Mouse (Mus musculus) liver, embryonic 11.5 days (tissue): ENCODE measurements around the gene Pllp. TPM values are rescaled to one million over a fixed set of nuclear protein-coding genes. Genes with fewer than 3 reads are reported as not detected.

ENCODE experiments used
- ATAC-seq: fragments of 200-750 bp; cut with Nextera tagmentation; replicated peaks from 2 replicates; pipeline ENCODE4 v1.8.0; 2017; ENCODE audit warnings: moderate number of reproducible peaks, mild to moderate bottlenecking, moderate TSS enrichment, moderate library complexity; ENCODE audit not compliant: low FRiP score
- DNase-seq: peaks from one replicate; pipeline ENCODE4 v3.0.0-alpha.2; 2017; ENCODE audit warnings: low spot score
- H3K27ac ChIP-seq: fragments of 300-500 bp; sonication (generic); 2 replicates; pipeline ENCODE4 v1.5.1; 2014; ENCODE audit warnings: mild to moderate bottlenecking, low read depth, low read length, control low read depth
- H3K27me3 ChIP-seq: fragments of 300-500 bp; sonication (generic); replicated peaks from 2 replicates; pipeline ENCODE4 v1.6.1; 2014; ENCODE audit warnings: low read length, mixed read lengths; ENCODE audit not compliant: control insufficient read depth, insufficient read depth
- H3K36me3 ChIP-seq: fragments of 300-500 bp; sonication (generic); 2 replicates; pipeline ENCODE4 v1.6.1; 2014; ENCODE audit warnings: mild to moderate bottlenecking, low read length, moderate library complexity, mixed read lengths; ENCODE audit not compliant: control insufficient read depth, insufficient read depth
- H3K4me1 ChIP-seq: fragments of 300-500 bp; sonication (generic); replicated peaks from 2 replicates; pipeline ENCODE4 v1.6.1; 2014; ENCODE audit warnings: low read length, mixed read lengths; ENCODE audit not compliant: control insufficient read depth, insufficient read depth
- H3K4me2 ChIP-seq: fragments of 300-500 bp; sonication (generic); 2 replicates; pipeline ENCODE4 v1.6.1; 2014; ENCODE audit warnings: mild to moderate bottlenecking, control low read depth, moderate library complexity
- H3K4me3 ChIP-seq: fragments of 300-500 bp; sonication (generic); 2 replicates; pipeline ENCODE4 v1.5.1; 2014; ENCODE audit warnings: low read depth, low read length, control low read depth
- H3K9ac ChIP-seq: fragments of 300-500 bp; sonication (generic); 2 replicates; pipeline ENCODE4 v1.6.1; 2014; ENCODE audit warnings: low read depth, low read length, control low read depth
- H3K9me3 ChIP-seq: fragments of 300-500 bp; sonication (generic); 2 replicates; pipeline ENCODE4 v1.6.1; 2016; ENCODE audit warnings: low read length, inconsistent platforms, mixed read lengths; ENCODE audit not compliant: control insufficient read depth
- WGBS: fragments of 180-500 bp; shearing (Covaris S2); extraction: QIAGEN DNeasy Blood & Tissue Kit; methylation state at CpG from one replicate; pipeline ENCODE4 v1.1.7; 2014; 5-methylcytosine and 5-hydroxymethylcytosine counted together
- polyA plus RNA-seq: library from polyadenylated mRNA; unstranded; fragments of >200 nt; fragmentation: Nextera tagmentation; extraction: Ambion mirVana; gene quantifications from 2 replicates; pipeline ENCODE4 v1.2.1, GENCODE M21; 2014

The Pllp gene
- polyA plus RNA-seq, 1 experiment from 2014 or later: 3.4 TPM

DNA sequence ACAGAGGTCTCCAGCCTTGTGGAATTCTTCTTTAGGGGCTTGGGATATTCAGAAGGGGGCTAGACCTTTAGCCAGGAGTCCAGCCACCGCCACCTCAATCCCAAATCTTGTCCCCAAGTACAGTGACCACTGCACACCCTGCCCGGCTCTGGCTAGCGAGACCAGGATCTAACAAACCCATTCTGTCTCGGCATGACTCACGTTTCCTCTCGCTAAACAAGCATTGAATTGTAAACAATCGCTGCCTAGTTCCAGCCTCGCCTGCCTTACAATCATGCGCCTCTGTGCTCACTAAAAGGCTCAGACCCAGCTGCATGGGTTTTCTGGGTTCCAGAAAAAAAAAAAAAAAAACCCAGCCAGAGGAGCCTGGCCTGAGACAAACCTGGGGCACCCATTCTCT, 17.5 kb downstream of the Pllp start:
- ATAC-seq (no peak), DNase-seq (no peak)
- Histone ChIP-seq H3K9ac (no peak overlapping the region), H3K9me3 (no peaks in the 10 kb centered on the region), H3K4me2 (no peak overlapping the region), H3K4me3 (no peak overlapping the region), H3K4me1 (no peaks in the 10 kb centered on the region), H3K27ac (no peak overlapping the region), H3K27me3 (no peaks in the 10 kb centered on the region; the same call in 1 of the 2 replicates), H3K36me3 (no peaks in the 10 kb centered on the region)
- 46% methylated on average over 9 of the region's 9 CpGs for WGBS

DNA sequence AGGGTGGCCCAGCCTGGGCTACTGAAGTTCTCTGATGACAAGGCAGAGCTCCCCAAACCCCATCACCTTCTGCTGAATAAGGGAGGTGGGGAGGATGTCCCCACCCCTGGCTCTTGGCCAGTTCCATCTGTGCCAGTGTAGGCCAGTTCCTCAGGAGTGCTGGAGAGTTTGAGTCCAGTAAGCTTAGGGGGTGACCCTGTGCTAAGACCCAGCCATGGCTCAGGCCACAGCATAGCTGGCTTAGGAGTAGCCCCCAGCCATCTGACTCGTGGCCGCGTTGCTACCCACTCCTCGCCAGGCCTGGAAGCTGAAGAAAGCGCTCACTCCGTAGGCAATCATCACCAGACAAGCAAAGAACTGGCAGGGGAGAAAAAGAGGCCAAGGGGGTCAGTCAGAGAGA, 20.2 kb downstream of the Pllp start:
- Histone ChIP-seq H3K9me3 (no peaks in the 10 kb centered on the region), H3K36me3 (peaks cover 23% of the 10 kb centered on the region), H3K9ac (no peak overlapping the region), H3K4me1 (no peaks in the 10 kb centered on the region), H3K4me2 (no peak overlapping the region), H3K27ac (no peak overlapping the region), H3K27me3 (no peaks in the 10 kb centered on the region), H3K4me3 (no peak overlapping the region)
- DNase-seq (no peak), ATAC-seq (no peak)
- 82% methylated on average over 6 of the region's 6 CpGs for WGBS

DNA sequence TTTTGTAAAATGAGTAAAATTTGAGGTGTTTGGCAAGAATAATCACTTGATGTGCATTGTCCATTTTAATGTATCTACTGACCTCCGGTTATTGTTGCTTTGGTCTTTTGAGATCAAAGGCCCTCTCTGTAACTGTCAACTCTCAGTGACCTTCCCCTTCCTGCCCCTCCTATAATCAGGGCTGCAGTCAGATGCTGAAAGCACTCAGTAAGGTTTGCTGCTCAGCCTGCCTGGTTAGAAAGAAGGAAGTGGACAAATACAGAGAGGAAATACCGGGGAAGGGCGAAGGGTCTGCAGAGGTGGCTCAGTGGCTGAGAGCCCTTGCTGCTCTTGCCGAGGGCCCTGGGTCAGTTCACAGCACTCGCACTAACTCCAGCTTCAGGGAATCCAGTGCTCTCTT, 21.7 kb downstream of the Pllp start:
- Histone ChIP-seq H3K36me3 (peaks cover 26% of the 10 kb centered on the region), H3K27ac (no peak overlapping the region), H3K4me2 (no peak overlapping the region), H3K9ac (no peak overlapping the region), H3K9me3 (no peaks in the 10 kb centered on the region), H3K4me1 (no peaks in the 10 kb centered on the region), H3K4me3 (no peak overlapping the region), H3K27me3 (no peaks in the 10 kb centered on the region)
- ATAC-seq: no peak
- WGBS: 55% methylated on average over 5 of the region's 5 CpGs
- peak; percentile 31 for DNase-seq

DNA sequence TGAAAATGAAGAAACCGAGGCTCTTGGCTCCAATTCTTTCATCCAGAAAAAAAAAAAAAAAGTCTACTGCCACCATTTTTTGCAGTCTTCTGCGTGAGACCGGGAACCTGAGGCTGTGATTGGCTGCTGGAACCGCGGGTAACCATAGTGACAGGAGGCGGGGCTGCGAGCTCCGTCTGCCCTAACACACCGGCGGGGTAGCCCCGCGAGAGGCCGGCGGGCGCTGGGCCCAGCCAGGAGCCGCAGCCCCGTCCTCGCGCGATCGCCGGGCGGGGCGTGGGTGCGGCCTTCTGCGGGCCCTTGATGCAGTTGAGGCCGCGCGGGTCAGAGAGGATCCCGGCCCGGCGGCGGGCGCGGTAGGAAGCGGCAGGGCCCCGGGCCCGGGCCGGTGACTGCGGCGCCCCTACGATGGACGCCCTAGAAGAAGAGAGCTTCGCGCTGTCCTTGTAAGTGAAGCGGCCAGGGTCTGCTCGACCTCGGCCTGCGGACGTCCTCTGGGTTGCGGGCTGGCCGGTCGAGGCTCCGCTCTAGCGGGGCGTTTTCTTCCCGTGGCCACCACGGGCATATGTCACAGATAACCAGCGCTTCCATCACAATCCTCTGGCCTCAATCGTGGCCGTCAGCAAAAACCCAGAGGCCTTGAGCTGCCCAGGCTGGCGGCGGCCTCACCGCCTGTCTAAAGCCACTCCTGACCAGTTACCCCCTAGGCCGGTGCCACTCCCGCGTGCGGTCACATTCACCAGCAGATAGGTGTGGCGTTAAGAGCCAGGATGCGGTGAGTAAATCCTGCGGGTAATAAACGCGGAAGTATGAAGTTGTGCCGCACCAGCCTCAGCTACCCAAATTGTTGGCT, 29.4 kb downstream of the Pllp start, which contains the start of gene Arl2bp:
Gene Arl2bp, plus strand, starts transcription at position 145 of the 853 bp plus-strand sequence.
- H3K36me3 ChIP-seq: peaks cover 8% of the 10 kb centered on the region; the same call in 1 of the 2 replicates
- no peaks in the 10 kb centered on the region for H3K27me3 ChIP-seq
- ATAC-seq: peak; percentile 98
- peak within 1 kb of the TSS; percentile 86 for H3K4me3 ChIP-seq
- under 1% methylated on average over 74 of the region's 74 CpGs for WGBS
- peak; percentile 93 for DNase-seq
- peak within 1 kb of the TSS; percentile 94 for H3K9ac ChIP-seq
- H3K4me2 ChIP-seq: peak within 1 kb of the TSS; percentile 93
- H3K9me3 ChIP-seq: no peaks in the 10 kb centered on the region
- peaks cover 6% of the 10 kb centered on the region for H3K4me1 ChIP-seq
- H3K27ac ChIP-seq: peak within 1 kb of the TSS; percentile 72

DNA sequence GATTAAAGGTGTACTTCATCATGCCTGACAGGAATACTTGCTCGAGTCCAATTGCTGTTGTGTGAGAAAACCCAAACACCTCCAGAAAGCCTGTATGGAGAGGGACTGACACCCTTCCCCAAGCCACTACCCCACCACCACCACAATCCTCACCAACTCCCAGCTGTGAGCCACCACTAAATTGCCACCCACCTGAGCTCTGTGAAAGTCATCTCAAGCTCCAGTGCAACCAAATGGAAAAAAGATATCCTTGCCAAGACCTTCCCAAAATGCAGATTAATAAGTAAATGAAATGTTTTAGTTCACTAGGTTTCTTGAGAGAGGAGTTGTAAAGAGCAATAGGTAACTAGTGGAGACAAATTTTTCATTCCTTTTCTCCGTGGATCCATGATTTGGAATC, 31.4 kb downstream of the Pllp start:
- Histone ChIP-seq H3K9me3 (no peaks in the 10 kb centered on the region), H3K36me3 (peaks cover 2% of the 10 kb centered on the region; the same call in 1 of the 2 replicates), H3K9ac (no peak overlapping the region), H3K27ac (no peak overlapping the region), H3K4me1 (peaks cover 6% of the 10 kb centered on the region), H3K27me3 (no peaks in the 10 kb centered on the region), H3K4me3 (no peak overlapping the region), H3K4me2 (no peak overlapping the region)
- WGBS: 73% methylated on average over 2 of the region's 2 CpGs
- no peak for DNase-seq
- no peak for ATAC-seq

DNA sequence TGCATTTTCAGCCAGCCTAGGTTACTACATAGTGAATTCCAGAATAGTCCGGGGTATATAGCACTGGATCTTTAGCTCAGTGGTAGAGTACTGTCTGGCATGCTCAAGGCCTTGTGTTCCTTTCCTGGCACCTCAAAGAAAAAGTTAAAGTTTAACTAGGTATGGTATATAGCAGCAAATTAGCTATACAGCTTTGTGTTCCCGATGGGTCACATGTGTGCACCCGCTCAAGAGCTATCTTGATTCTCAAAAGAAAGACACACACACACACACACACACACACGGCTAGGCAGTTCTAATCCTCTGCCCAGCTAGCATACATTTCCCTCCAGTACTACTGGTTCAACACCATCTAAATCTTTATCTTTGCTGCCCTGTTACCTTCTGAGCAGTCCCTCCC, 35.7 kb downstream of the Pllp start:
- H3K9me3 ChIP-seq: no peaks in the 10 kb centered on the region
- DNase-seq (no peak), ATAC-seq (no peak)
- WGBS: 81% methylated on average over 4 of the region's 4 CpGs
- H3K4me2 ChIP-seq: no peak overlapping the region
- no peak overlapping the region for H3K4me3 ChIP-seq
- H3K4me1 ChIP-seq: no peaks in the 10 kb centered on the region; the same call in 1 of the 2 replicates
- H3K9ac ChIP-seq: no peak overlapping the region
- H3K27me3 ChIP-seq: no peaks in the 10 kb centered on the region
- H3K36me3 ChIP-seq: peaks cover 7% of the 10 kb centered on the region; the same call in 1 of the 2 replicates
- H3K27ac ChIP-seq: no peak overlapping the region

DNA sequence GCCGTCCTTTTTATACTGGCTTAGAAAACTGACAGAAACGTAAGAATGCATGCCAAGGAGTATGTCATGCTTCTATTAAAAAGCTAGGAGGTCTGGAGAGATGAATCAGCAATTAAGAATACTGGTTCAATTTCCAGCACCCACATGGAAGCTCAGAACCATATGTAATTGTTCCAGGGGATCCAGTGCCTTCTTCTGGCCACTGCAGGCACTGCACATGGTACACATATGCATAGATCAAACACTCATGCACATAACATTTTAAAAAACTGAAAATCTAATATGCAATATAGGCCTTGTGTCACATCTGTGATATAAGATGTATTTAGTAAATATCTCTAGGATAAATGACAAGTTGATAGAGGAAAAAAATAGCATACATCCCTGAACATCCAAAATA, 38.0 kb downstream of the Pllp start:
- Histone ChIP-seq H3K27me3 (no peaks in the 10 kb centered on the region), H3K36me3 (peaks cover 13% of the 10 kb centered on the region), H3K9ac (no peak overlapping the region), H3K27ac (no peak overlapping the region), H3K4me3 (no peak overlapping the region), H3K4me2 (no peak overlapping the region), H3K9me3 (no peaks in the 10 kb centered on the region), H3K4me1 (peaks cover 6% of the 10 kb centered on the region; the same call in 1 of the 2 replicates)
- ATAC-seq: no peak
- 90% methylated on average over 2 of the region's 2 CpGs for WGBS
- no peak for DNase-seq

DNA sequence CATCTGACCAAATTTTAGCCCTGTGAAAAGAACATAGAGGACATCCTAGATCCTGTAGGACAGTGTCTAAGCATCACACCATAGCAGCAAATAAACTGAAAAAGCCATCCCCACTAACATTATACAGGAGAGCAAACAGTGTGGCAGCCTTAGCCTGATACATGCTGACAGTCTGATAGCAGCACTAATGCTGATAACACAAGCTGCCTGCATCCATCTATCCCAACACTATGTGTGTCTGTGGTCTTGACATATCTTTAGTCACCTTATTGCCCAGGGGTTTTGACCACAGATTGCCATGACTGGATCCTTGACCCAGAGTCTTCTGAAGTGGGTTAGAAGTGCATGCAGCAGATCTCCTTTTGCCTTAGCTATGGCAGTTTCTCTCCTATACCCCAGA, 41.1 kb downstream of the Pllp start:
- DNase-seq (no peak), ATAC-seq (peak; percentile 80; the same call in 1 of the 2 replicates)
- no peak overlapping the region for H3K27ac ChIP-seq
- H3K4me2 ChIP-seq: no peak overlapping the region
- H3K9me3 ChIP-seq: no peaks in the 10 kb centered on the region
- H3K9ac ChIP-seq: no peak overlapping the region
- peaks cover 11% of the 10 kb centered on the region for H3K36me3 ChIP-seq
- H3K27me3 ChIP-seq: no peaks in the 10 kb centered on the region
- H3K4me1 ChIP-seq: peaks cover 6% of the 10 kb centered on the region; the same call in 1 of the 2 replicates
- no peak overlapping the region for H3K4me3 ChIP-seq

DNA sequence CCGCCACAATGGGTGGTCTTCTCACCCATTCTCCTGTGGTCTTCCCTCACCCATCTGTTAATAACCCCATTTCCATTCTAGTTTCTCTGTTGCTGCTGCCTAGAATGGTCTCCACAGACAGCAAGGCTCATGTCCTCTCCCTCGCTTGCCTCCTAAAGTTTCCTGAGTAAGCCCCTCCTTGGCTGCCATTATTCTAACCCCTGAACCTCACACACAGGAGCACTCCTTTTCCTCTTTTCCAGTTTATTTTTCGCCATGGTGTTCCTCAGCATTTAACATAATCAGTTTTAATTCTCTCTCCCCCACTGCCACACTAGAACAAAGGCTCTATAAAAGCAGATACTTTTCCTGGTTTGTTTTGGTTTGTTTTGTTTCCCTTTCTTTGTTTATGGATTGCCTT, 43.1 kb downstream of the Pllp start:
- DNase-seq: no peak
- WGBS: 79% methylated on average over 3 of the region's 3 CpGs

More for the DNA sequence above, 43.1 kb downstream of the Pllp start:
- Histone ChIP-seq H3K27me3 (no peaks in the 10 kb centered on the region), H3K4me1 (peaks cover 6% of the 10 kb centered on the region; the same call in 1 of the 2 replicates), H3K4me3 (no peak overlapping the region), H3K27ac (no peak overlapping the region; the same call in 1 of the 2 replicates), H3K9ac (no peak overlapping the region), H3K9me3 (no peaks in the 10 kb centered on the region), H3K36me3 (peaks cover 13% of the 10 kb centered on the region), H3K4me2 (no peak overlapping the region)
- no peak for ATAC-seq
